Mouse (Mus musculus): ENCODE data around the gene Pycr2. TPM values are rescaled to one million over a fixed set of nuclear protein-coding genes. Genes with fewer than 3 reads are reported as not detected.

The Pycr2 gene
- polyA plus RNA-seq, 1 experiment, result 20.9 TPM

DNA sequence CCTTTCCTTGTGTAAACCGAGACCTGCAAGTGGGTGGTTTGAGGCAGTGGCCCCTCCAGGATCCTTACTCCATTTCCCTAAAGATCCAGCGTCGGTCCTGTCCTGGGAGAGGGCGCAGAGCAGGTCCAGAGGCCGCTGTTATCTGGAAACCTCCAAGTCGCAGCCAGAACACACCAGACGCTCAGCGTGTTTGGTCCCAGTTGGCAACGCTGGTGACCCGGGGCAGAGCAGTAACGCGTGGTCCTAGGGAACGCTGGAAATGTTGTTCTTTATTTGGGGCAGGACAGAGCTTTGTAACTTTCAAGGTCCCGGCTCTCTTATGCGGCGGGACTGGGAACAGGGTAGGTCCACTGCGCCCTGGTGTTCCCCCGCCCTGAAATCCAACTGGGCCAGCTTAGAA, 37.6 kb downstream of the Pycr2 start:
- Histone ChIP-seq H3K36me3 (ENCODE audit: control insufficient read depth, insufficient read depth, low read length) (no peaks in the 10 kb centered on the region), H3K27me3 (replicated peaks; ENCODE audit: control insufficient read depth, insufficient read depth, low read length) (no peaks in the 10 kb centered on the region), H3K4me3 (ENCODE audit: insufficient read depth, low read depth, low read length) (peak overlapping the region; percentile 75), H3K4me1 (ENCODE audit: control insufficient read depth, insufficient read depth, low read length) (peaks cover 11% of the 10 kb centered on the region; the same call in 1 of the 2 replicates), H3K27ac (ENCODE audit: insufficient read depth, low read depth, low read length) (peak overlapping the region; percentile 72)
- 9% methylated on average over 18 of the region's 18 CpGs for WGBS
- no peak for DNase-seq
- TF ChIP-seq POLR2A (IDR thresholded peaks at IDR 0.05; ENCODE audit: low read depth, low read length), result no peak
- no peak for TF ChIP-seq CTCF (conservative IDR thresholded peaks at IDR 0.05; ENCODE audit: insufficient read depth, insufficient read length, low read depth, low read length)

DNA sequence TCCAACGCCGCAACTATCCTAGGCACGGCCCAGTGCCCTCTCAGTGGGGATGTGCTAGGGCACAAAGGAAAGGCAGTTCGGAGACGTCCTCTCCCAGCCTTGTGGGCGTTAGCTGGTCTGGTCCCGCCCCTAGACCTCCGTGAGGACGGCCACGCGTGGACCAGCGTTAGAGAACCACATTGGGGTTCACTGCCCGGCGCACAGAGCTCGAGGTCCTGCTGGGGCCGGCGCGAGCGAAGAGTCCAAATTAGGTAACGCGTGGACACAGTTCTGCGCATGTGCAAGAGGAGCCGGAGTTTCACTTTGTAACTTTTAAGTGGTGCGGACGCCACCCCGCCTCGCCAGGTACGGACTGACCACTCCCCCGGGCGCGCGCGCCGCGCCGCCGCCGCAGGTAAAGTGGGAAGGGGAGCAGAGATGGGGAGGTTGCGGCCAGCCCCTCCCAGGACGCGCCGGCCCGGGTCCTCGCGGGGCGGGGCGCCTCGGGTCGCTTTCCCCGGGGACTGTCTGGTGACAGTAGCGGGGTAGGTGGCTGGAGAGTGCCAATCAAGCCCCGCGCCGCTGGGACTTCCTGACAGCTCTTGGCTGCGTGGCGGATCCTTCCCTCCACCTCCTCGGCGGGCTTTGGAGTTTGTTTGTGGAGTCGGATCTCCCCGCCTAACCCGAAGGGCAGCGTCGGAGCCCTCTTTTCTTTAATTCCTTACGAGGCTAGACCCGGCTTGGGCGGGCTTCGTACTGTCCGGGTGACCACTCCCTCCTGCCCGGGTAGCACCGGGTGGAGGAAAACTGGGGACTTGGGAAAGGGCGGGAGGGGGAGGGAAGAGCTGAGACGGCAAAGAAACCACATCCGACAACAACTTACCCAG, 38.3 kb downstream of the Pycr2 start, which contains the start of gene Tmem63a:
Gene Tmem63a (plus strand): TSS at position 179 of the 866 bp plus-strand sequence.
- H3K4me3 ChIP-seq (ENCODE audit: insufficient read depth, low read depth, low read length), result peak within 1 kb of the TSS; percentile 75
- H3K27ac ChIP-seq (ENCODE audit: insufficient read depth, low read depth, low read length), result peak within 1 kb of the TSS; percentile 72
- TF ChIP-seq POLR2A (IDR thresholded peaks at IDR 0.05; ENCODE audit: low read depth, low read length) (peak; percentile 8), CTCF (conservative IDR thresholded peaks at IDR 0.05; ENCODE audit: insufficient read depth, insufficient read length, low read depth, low read length) (no peak)
- H3K4me1 ChIP-seq (ENCODE audit: control insufficient read depth, insufficient read depth, low read length), result peaks cover 11% of the 10 kb centered on the region; the same call in 1 of the 2 replicates
- no peaks in the 10 kb centered on the region for H3K36me3 ChIP-seq (ENCODE audit: control insufficient read depth, insufficient read depth, low read length)
- under 1% methylated on average over 73 of the region's 73 CpGs for WGBS
- peak; percentile 90 for DNase-seq
- no peaks in the 10 kb centered on the region for H3K27me3 ChIP-seq (replicated peaks; ENCODE audit: control insufficient read depth, insufficient read depth, low read length)

DNA sequence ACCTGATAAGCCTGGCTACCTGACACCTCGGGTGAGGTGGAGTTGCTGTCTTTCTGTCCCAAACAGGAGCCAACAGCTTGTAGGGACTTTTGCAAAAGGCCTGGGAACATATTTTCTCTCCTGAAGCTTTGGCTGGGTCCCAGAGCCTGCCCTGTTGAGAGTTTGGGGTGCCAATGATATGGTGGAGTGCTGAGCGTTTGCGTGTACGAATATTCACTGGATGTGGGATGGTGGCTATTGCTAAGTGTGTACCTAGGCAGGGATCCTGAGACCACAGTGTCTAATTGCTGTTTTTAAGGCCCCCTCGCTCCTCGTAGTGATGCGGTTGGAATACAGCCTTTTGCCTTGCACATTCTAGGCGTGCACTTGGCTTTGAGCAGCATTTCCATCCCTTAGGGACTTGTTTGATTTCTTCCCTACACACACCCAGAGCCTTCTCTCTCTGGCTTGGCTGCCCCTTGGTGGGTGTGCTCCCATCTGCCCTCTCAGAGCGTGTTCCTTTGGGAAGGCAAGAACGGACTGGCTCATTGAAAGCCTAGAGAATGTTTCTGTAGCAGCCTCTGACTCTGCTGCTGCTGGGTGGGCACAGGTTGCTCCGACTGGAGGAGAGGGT, 39.0 kb downstream of the Pycr2 start:
- DNase-seq, result no peak
- H3K36me3 ChIP-seq (ENCODE audit: control insufficient read depth, insufficient read depth, low read length), result no peaks in the 10 kb centered on the region
- whole genome bisulfite sequencing, result 56% methylated on average over 11 of the region's 11 CpGs
- TF ChIP-seq CTCF (conservative IDR thresholded peaks at IDR 0.05; ENCODE audit: insufficient read depth, insufficient read length, low read depth, low read length) (no peak), POLR2A (IDR thresholded peaks at IDR 0.05; ENCODE audit: low read depth, low read length) (no peak)
- H3K27me3 ChIP-seq (replicated peaks; ENCODE audit: control insufficient read depth, insufficient read depth, low read length), result no peaks in the 10 kb centered on the region
- H3K4me1 ChIP-seq (ENCODE audit: control insufficient read depth, insufficient read depth, low read length), result peaks cover 11% of the 10 kb centered on the region; the same call in 1 of the 2 replicates
- H3K4me3 ChIP-seq (ENCODE audit: insufficient read depth, low read depth, low read length), result peak overlapping the region; percentile 75
- peak overlapping the region; percentile 72 for H3K27ac ChIP-seq (ENCODE audit: insufficient read depth, low read depth, low read length)

DNA sequence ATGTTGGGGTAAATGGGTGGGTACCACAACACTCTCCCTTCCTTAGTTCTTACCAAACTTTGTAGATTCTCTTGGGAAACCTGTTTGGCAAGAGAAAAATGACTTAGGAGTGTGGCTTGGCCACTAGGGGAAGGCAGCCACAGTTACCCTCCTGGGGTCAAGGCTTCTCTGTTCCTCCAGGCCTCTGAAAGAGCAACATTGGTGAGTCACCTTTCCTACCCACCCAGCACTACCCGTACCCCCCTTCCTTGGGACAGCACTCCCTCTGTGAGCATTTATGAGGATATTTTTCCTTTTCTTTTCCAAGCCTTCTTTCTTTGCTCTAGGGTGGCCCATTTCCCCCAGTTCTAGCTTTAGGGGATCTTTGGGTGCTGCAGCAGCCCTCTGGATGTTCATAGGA, 39.8 kb downstream of the Pycr2 start:
- no peak overlapping the region for H3K4me3 ChIP-seq (ENCODE audit: insufficient read depth, low read depth, low read length)
- 61% methylated on average over 1 of the region's 1 CpGs for WGBS
- H3K27me3 ChIP-seq (replicated peaks; ENCODE audit: control insufficient read depth, insufficient read depth, low read length), result no peaks in the 10 kb centered on the region
- no peak for DNase-seq
- peaks cover 11% of the 10 kb centered on the region; the same call in 1 of the 2 replicates for H3K4me1 ChIP-seq (ENCODE audit: control insufficient read depth, insufficient read depth, low read length)
- TF ChIP-seq CTCF (conservative IDR thresholded peaks at IDR 0.05; ENCODE audit: insufficient read depth, insufficient read length, low read depth, low read length) (0 out of 2 replicates have a peak, but pooled peaks have one; percentile 13), POLR2A (IDR thresholded peaks at IDR 0.05; ENCODE audit: low read depth, low read length) (no peak)
- H3K27ac ChIP-seq (ENCODE audit: insufficient read depth, low read depth, low read length), result no peak overlapping the region
- H3K36me3 ChIP-seq (ENCODE audit: control insufficient read depth, insufficient read depth, low read length), result no peaks in the 10 kb centered on the region

DNA sequence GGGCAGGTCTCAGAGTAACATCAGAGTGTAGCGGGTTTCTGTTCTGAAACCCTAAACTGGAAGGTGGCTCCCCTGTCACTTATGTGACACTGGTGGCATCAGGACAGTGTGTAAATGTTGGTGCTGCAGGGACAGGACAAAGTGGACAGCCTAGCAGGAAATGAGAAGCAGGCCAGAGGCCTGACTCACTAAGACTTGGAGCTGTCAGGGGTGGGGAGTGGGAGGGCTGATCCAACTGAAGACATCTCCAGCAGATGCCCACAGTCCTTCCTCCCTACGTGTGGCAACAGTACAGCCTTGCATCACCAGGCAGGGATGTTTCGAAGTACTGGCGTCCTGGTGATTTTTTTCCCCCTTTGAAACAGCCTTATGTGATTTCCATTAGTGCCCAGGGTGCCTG, 40.5 kb downstream of the Pycr2 start:
- H3K27me3 ChIP-seq (replicated peaks; ENCODE audit: control insufficient read depth, insufficient read depth, low read length), result no peaks in the 10 kb centered on the region
- H3K4me1 ChIP-seq (ENCODE audit: control insufficient read depth, insufficient read depth, low read length), result peaks cover 11% of the 10 kb centered on the region; the same call in 1 of the 2 replicates
- no peak for TF ChIP-seq POLR2A (IDR thresholded peaks at IDR 0.05; ENCODE audit: low read depth, low read length)
- no peak for TF ChIP-seq CTCF (conservative IDR thresholded peaks at IDR 0.05; ENCODE audit: insufficient read depth, insufficient read length, low read depth, low read length)
- no peaks in the 10 kb centered on the region for H3K36me3 ChIP-seq (ENCODE audit: control insufficient read depth, insufficient read depth, low read length)
- no peak overlapping the region for H3K27ac ChIP-seq (ENCODE audit: insufficient read depth, low read depth, low read length)
- no peak for DNase-seq
- 72% methylated on average over 4 of the region's 4 CpGs for WGBS
- no peak overlapping the region for H3K4me3 ChIP-seq (ENCODE audit: insufficient read depth, low read depth, low read length)

DNA sequence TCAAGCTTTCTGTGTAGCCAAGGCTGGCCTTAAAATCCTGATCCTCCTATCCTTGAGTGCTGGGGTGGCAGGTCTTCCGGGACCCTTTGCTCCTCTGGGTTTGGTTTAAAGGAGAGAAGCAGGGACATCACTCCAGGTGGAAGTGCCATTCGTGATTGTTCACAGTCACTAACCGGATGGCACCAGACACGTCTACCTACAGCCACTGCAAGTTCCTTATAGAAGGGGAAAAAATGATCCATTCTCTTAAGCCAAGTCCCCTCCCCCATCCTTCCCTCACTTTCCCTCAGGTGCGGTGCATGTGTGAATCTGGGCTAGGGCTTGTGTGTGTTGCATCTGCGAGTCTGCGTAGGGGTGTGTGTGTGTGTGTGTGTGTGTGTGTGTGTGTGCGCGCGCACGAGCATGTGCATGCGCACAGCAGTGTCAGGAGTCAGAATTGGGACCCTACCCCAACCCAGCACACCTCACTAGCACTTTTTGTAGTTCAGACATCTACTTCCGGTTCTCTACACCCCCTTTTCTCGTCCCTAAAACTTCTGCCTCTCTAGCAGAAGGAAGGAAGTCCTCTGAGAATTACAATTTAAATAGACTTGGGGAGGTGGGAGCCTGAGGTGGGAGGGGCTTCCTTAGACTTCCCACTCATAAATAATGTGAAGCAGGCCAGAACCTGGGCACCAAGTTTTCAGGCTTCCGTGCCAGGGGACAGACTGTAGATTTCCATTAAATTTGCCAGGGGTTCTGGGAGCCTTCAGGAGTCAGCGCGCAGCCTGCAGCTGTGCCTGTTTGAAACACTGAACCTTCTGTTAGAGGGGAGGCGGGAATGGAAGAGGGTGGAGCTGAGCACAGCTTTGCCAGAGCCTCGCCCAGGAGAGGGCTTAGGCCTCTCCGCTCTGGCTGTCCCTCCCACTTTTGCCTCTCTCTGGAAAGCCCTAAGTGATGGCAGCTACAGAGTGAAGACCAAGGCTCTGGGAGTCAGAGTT, 41.2 kb downstream of the Pycr2 start:
- 46% methylated on average over 20 of the region's 20 CpGs for WGBS
- no peaks in the 10 kb centered on the region for H3K27me3 ChIP-seq (replicated peaks; ENCODE audit: control insufficient read depth, insufficient read depth, low read length)
- no peak overlapping the region for H3K4me3 ChIP-seq (ENCODE audit: insufficient read depth, low read depth, low read length)
- H3K36me3 ChIP-seq (ENCODE audit: control insufficient read depth, insufficient read depth, low read length), result no peaks in the 10 kb centered on the region
- peak; percentile 59 for DNase-seq
- peak overlapping the region; percentile 19; the same call in 1 of the 2 replicates for H3K27ac ChIP-seq (ENCODE audit: insufficient read depth, low read depth, low read length)
- TF ChIP-seq POLR2A (IDR thresholded peaks at IDR 0.05; ENCODE audit: low read depth, low read length) (no peak), CTCF (conservative IDR thresholded peaks at IDR 0.05; ENCODE audit: insufficient read depth, insufficient read length, low read depth, low read length) (no peak)
- peaks cover 11% of the 10 kb centered on the region; the same call in 1 of the 2 replicates for H3K4me1 ChIP-seq (ENCODE audit: control insufficient read depth, insufficient read depth, low read length)

All from kidney, adult 2 months (tissue).